Mouse (Mus musculus) G1E (cell line): ENCODE measurements around the gene Fkrp.

Source experiments
- CTCF ChIP-seq: IDR thresholded peaks from 2 replicates; pipeline ENCODE4 v1.5.1; 2012; ENCODE audit warnings: low read depth, low read length, inconsistent platforms, mixed read lengths
- GATA1 ChIP-seq: IDR thresholded peaks from 2 replicates; pipeline ENCODE4 v1.6.1; 2012; ENCODE audit warnings: borderline replicate concordance, low read length, inconsistent platforms, mixed read lengths
- TAL1 ChIP-seq: conservative IDR thresholded peaks from 2 replicates; pipeline ENCODE4 v1.6.1; 2012; ENCODE audit warnings: low read depth, low read length, inconsistent platforms, mixed read lengths

DNA sequence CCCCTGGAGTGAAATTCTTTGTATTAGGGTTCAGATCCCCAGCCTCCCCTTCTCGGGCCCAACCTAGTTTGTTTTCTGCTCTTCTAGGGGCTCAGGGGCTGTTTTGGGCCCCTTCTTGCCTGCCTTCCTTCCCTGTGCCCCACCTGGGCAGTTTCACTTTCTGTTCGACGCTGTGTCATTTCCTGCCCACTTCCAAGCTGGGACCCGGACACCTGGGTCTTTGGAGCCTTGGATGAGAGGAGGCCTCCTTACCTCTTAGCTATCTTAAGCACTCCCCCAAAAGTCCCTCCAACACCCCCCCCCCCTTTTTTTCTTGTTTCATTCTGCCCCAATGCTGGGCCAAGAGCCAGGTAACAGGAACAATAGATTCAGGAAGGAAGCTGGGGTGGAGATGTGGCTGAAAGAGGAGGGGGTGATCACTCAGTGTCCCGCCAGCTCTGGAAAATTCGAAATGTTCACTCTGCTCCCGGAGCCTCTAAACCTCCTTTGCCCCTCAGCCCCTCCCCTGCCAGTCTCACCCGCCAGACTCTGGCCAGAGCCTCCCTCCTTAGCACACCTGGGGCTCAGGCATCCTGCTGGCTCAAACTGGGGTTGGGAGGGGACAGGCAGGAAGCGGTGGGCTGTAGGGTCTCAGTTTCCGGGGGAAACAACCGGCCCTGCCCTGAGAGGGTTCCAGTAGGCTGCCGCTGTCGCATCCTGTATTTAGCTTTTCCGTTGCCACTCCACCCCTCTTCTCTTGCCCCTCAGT is 28.7 kb upstream of the Fkrp start:
- TF ChIP-seq CTCF = no peak
- no peak for TF ChIP-seq TAL1
- no peak for TF ChIP-seq GATA1
